Mouse (Mus musculus): ENCODE measurements around the gene Ptrh1. TPM values are rescaled to one million over a fixed set of nuclear protein-coding genes. Genes with fewer than 3 reads are reported as not detected.

Ptrh1 gene
- polyA plus RNA-seq (2014; fragmentation: Illumina TruSeq; extraction: RNeasy Lipid Tissue Mini Kit (QIAGEN cat#74804); ENCODE audit: low read depth, low replicate concordance) = 3.7 TPM

GRCm38 (mm10) chr2:32775359-32776074 is at the start of gene Ptrh1, which contains the start of gene Ttc16:
TSS of gene Ptrh1 (plus strand) at chr2:32775786.
TSS of gene Ttc16 (minus strand) at chr2:32775633.

GRCm38 (mm10) chr2:32740916-32741272 is 34.7 kb upstream of the Ptrh1 start, which contains the start of gene 6330409D20Rik:
TSS of gene 6330409D20Rik (minus strand) at chr2:32741016.

DNA sequence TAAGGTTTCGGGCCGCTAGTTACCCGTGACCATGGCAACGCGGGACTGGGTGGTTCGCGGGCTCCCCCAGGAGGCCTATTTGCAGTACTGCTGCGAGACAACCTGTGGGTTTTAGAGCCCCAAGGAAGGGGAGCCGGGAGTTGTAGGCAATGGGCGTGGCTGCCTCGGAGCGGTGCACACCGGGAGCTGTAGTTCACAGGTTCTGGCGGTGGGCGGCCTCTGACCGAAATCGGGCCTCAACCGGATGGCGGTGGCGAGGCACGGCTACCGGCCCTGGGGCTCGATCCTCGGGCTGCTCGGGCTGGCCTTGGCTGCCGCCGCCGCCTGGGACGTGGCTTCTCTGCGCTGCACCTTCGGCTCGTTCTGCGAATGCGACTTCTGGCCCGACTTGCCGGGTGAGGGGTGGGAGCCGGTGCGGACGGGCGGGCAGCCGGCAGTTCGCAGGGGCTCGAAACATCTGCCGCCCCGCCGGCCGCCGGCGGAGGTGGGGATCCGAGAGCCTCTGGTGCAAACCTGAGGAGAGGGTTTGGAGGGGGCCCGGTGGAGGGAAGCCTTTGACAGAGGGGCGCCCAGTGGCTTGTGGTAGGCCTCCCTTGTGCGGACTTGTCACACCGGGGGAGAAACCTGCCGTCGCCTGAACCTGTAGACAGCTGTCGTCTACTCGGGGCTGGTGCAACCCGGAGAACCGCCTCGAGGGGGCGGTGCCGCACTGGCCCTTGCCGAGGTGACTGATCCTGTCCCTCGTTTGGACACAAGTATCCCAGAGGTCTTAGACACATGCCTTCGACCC is 18.3 kb upstream of the Ptrh1 start, which contains the start of gene Tor2a:
TSS of gene Tor2a (plus strand) at position 179 of the 790 bp plus-strand sequence.

DNA sequence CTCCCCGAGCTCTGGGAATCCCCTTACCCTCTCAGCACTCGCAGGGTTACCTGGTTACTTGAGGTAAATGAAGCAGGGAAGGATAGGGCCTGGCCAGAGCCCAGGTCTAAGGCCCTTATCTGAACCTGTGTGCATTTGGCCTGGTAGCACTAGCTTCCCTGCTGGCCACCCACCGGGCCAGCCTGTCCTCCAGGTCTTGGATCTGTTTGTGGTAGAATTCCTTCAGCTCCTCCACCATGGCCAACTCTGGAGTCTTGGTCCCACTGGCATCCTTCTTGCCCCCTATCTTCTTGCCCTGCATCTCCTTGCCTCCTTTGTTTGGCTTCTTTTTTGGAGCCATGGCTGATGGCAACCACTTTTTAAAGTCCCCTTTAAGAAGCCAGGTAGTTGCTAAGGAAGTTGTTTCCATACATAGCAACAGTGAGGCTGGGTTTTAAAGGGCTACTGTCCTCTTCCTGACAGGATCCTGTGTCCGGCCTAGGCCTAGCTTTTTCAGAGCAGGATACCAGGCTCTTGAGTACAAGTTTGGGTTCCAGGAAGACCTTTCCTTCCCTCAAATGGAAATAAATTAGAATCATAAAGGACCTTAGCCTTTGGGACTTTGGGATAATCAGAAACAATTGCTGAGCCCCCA is 8.6 kb downstream of the Ptrh1 start, which contains the start of gene Cfap157:
TSS of gene Cfap157 (minus strand) at position 381 of the 634 bp plus-strand sequence.

Other genes starting within 250 kb of the Ptrh1 start
- 7.4 TPM for gene Fam102a, start 240.5 kb upstream of the Ptrh1 start, polyA plus RNA-seq (2014; fragmentation: Illumina TruSeq; extraction: RNeasy Lipid Tissue Mini Kit (QIAGEN cat#74804); ENCODE audit: low read depth, low replicate concordance)
- gene Dpm2, start 204.9 kb upstream of the Ptrh1 start, polyA plus RNA-seq (2014; fragmentation: Illumina TruSeq; extraction: RNeasy Lipid Tissue Mini Kit (QIAGEN cat#74804); ENCODE audit: low read depth, low replicate concordance) = 34.2 TPM
- gene Pip5kl1, start 201.0 kb upstream of the Ptrh1 start, polyA plus RNA-seq (2014; fragmentation: Illumina TruSeq; extraction: RNeasy Lipid Tissue Mini Kit (QIAGEN cat#74804); ENCODE audit: low read depth, low replicate concordance) = not detected
- not detected for gene 9430097D07Rik, start 200.1 kb upstream of the Ptrh1 start, polyA plus RNA-seq (2014; fragmentation: Illumina TruSeq; extraction: RNeasy Lipid Tissue Mini Kit (QIAGEN cat#74804); ENCODE audit: low read depth, low replicate concordance)
- 19.5 TPM for gene St6galnac4, start 188.7 kb upstream of the Ptrh1 start, polyA plus RNA-seq (2014; fragmentation: Illumina TruSeq; extraction: RNeasy Lipid Tissue Mini Kit (QIAGEN cat#74804); ENCODE audit: low read depth, low replicate concordance)
- gene St6galnac6, start 176.1 kb upstream of the Ptrh1 start, polyA plus RNA-seq (2014; fragmentation: Illumina TruSeq; extraction: RNeasy Lipid Tissue Mini Kit (QIAGEN cat#74804); ENCODE audit: low read depth, low replicate concordance) = 110 TPM
- 526 TPM for gene Ak1, start 154.0 kb upstream of the Ptrh1 start, polyA plus RNA-seq (2014; fragmentation: Illumina TruSeq; extraction: RNeasy Lipid Tissue Mini Kit (QIAGEN cat#74804); ENCODE audit: low read depth, low replicate concordance)
- 139 TPM for gene Eng, start 129.2 kb upstream of the Ptrh1 start, polyA plus RNA-seq (2014; fragmentation: Illumina TruSeq; extraction: RNeasy Lipid Tissue Mini Kit (QIAGEN cat#74804); ENCODE audit: low read depth, low replicate concordance)
- 11.2 TPM for gene Fpgs, start 71.6 kb upstream of the Ptrh1 start, polyA plus RNA-seq (2014; fragmentation: Illumina TruSeq; extraction: RNeasy Lipid Tissue Mini Kit (QIAGEN cat#74804); ENCODE audit: low read depth, low replicate concordance)
- gene Cdk9, start 62.7 kb upstream of the Ptrh1 start, polyA plus RNA-seq (2014; fragmentation: Illumina TruSeq; extraction: RNeasy Lipid Tissue Mini Kit (QIAGEN cat#74804); ENCODE audit: low read depth, low replicate concordance) = 35.5 TPM
- gene Sh2d3c, start 54.7 kb upstream of the Ptrh1 start, polyA plus RNA-seq (2014; fragmentation: Illumina TruSeq; extraction: RNeasy Lipid Tissue Mini Kit (QIAGEN cat#74804); ENCODE audit: low read depth, low replicate concordance) = 17.4 TPM
- not detected for gene 6330409D20Rik, start 34.8 kb upstream of the Ptrh1 start, polyA plus RNA-seq (2014; fragmentation: Illumina TruSeq; extraction: RNeasy Lipid Tissue Mini Kit (QIAGEN cat#74804); ENCODE audit: low read depth, low replicate concordance)
- gene Tor2a, start 18.6 kb upstream of the Ptrh1 start, polyA plus RNA-seq (2014; fragmentation: Illumina TruSeq; extraction: RNeasy Lipid Tissue Mini Kit (QIAGEN cat#74804); ENCODE audit: low read depth, low replicate concordance) = 15.4 TPM
- 0.24 TPM for gene Ttc16, start 153 bp upstream of the Ptrh1 start, polyA plus RNA-seq (2014; fragmentation: Illumina TruSeq; extraction: RNeasy Lipid Tissue Mini Kit (QIAGEN cat#74804); ENCODE audit: low read depth, low replicate concordance)
- not detected for gene Cfap157, start 8.6 kb downstream of the Ptrh1 start, polyA plus RNA-seq (2014; fragmentation: Illumina TruSeq; extraction: RNeasy Lipid Tissue Mini Kit (QIAGEN cat#74804); ENCODE audit: low read depth, low replicate concordance)
- 10.0 TPM for gene Stxbp1, start 71.5 kb downstream of the Ptrh1 start, polyA plus RNA-seq (2014; fragmentation: Illumina TruSeq; extraction: RNeasy Lipid Tissue Mini Kit (QIAGEN cat#74804); ENCODE audit: low read depth, low replicate concordance)
- 18.2 TPM for gene Fam129b, start 100.3 kb downstream of the Ptrh1 start, polyA plus RNA-seq (2014; fragmentation: Illumina TruSeq; extraction: RNeasy Lipid Tissue Mini Kit (QIAGEN cat#74804); ENCODE audit: low read depth, low replicate concordance)
- gene Rpl12, start 185.8 kb downstream of the Ptrh1 start, polyA plus RNA-seq (2014; fragmentation: Illumina TruSeq; extraction: RNeasy Lipid Tissue Mini Kit (QIAGEN cat#74804); ENCODE audit: low read depth, low replicate concordance) = 349 TPM
- 15.1 TPM for gene Lrsam1, start 185.8 kb downstream of the Ptrh1 start, polyA plus RNA-seq (2014; fragmentation: Illumina TruSeq; extraction: RNeasy Lipid Tissue Mini Kit (QIAGEN cat#74804); ENCODE audit: low read depth, low replicate concordance)
- 16.6 TPM for gene Slc2a8, start 206.3 kb downstream of the Ptrh1 start, polyA plus RNA-seq (2014; fragmentation: Illumina TruSeq; extraction: RNeasy Lipid Tissue Mini Kit (QIAGEN cat#74804); ENCODE audit: low read depth, low replicate concordance)

Measured in heart, adult 10 weeks (tissue).